Mouse (Mus musculus) bone marrow macrophage, adult 2 months (primary cell): ENCODE results near the gene Lhfpl2. TPM values are rescaled to one million over a fixed set of nuclear protein-coding genes. Genes with fewer than 3 reads are reported as not detected.
A peak's percentile ranks its signal among the peaks of the same experiment; 100 is the strongest.

Source experiments
- H3K27ac ChIP-seq: 2 replicates; pipeline ENCODE4 v1.5.1; 2012; ENCODE audit warnings: low read depth, low read length; ENCODE audit not compliant: insufficient read depth
- H3K4me1 ChIP-seq: 2 replicates; pipeline ENCODE4 v1.6.1; 2012; ENCODE audit warnings: low read length; ENCODE audit not compliant: control insufficient read depth, insufficient read depth
- H3K4me3 ChIP-seq: 2 replicates; pipeline ENCODE4 v1.5.1; 2012; ENCODE audit warnings: mild to moderate bottlenecking, low read length, moderate library complexity; ENCODE audit not compliant: insufficient read depth
- CTCF ChIP-seq: IDR thresholded peaks from 2 replicates; pipeline ENCODE4 v1.5.1; 2012; ENCODE audit warnings: low read depth, mild to moderate bottlenecking, low read length, moderate library complexity
- POLR2A ChIP-seq: IDR thresholded peaks from 2 replicates; pipeline ENCODE4 v1.6.1; 2012; ENCODE audit warnings: mild to moderate bottlenecking, low read depth, low read length, borderline replicate concordance
- polyA plus RNA-seq: library from polyadenylated mRNA; stranded (reverse); fragments of >200 nt; gene quantifications from 2 replicates; pipeline ENCODE4 v1.2.4, GENCODE M21; 2012; ENCODE audit not compliant: missing spikeins, insufficient read depth, insufficient read length

The Lhfpl2 gene
- polyA plus RNA-seq, 1 experiment, result 54.7 TPM

- Histone ChIP-seq H3K4me3 (peak overlapping the region; percentile 27; the same call in 1 of the 2 replicates), H3K4me1 (peaks cover 11% of the 10 kb centered on the region), H3K27ac (peak overlapping the region; percentile 15; the same call in 1 of the 2 replicates)
- TF ChIP-seq POLR2A, result no peak
- TF ChIP-seq CTCF, result no peak
These were observed 59.3 kb downstream of the Lhfpl2 start for GRCm38 (mm10) chr13:94116705-94117410.

DNA sequence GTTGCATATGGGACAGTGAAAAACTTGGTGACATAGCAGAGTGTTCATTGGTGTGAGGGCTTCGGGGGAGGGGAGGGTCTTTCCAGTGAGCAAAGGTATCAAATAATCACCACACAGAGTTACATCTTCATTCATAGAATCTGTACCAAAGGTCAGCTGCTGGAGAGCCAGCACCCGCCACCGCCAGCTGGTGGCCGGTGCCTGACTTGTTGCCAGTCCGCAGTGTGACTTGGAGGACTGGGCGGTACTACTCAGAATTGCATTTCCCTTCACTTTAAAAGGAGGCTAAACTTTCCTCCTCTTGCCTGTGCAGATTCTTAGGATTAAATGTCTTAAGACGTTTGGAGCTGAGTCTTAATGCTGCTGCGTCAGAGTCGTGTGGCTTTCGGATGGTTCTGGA is 59.9 kb downstream of the Lhfpl2 start:
- H3K4me3 ChIP-seq, result no peak overlapping the region
- peaks cover 11% of the 10 kb centered on the region for H3K4me1 ChIP-seq
- no peak overlapping the region for H3K27ac ChIP-seq
- TF ChIP-seq POLR2A, result no peak
- TF ChIP-seq CTCF, result no peak

DNA sequence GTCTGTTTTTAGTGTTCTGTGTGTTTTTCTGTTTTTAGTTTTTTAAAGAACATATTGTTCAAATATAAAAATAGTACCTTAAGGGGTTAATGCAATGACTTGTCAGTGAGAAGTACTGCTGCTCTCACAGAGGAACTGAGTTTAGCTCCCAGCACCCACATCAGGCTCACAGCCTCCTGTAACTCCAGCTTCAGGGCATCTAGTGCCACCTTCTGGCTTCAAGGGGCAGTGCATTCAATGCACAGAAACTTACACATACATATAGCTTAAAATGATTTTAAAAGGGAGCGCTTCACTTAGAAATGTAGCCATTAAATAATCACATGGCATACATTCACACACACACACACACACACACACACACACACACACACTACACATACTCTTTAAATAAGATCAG is 60.5 kb downstream of the Lhfpl2 start:
- no peak for TF ChIP-seq POLR2A
- TF ChIP-seq CTCF, result peak; percentile 34; the same call in 1 of the 2 replicates
- H3K4me1 ChIP-seq, result peaks cover 17% of the 10 kb centered on the region
- H3K27ac ChIP-seq, result no peak overlapping the region
- H3K4me3 ChIP-seq, result no peak overlapping the region

- no peak overlapping the region for H3K4me3 ChIP-seq
- peaks cover 24% of the 10 kb centered on the region for H3K4me1 ChIP-seq
- TF ChIP-seq CTCF, result no peak
- TF ChIP-seq POLR2A, result no peak
- H3K27ac ChIP-seq, result no peak overlapping the region
These were observed 61.7 kb downstream of the Lhfpl2 start for GRCm38 (mm10) chr13:94119309-94119708.

- H3K4me1 ChIP-seq, result peaks cover 13% of the 10 kb centered on the region
- no peak overlapping the region for H3K4me3 ChIP-seq
- TF ChIP-seq CTCF, result no peak
- TF ChIP-seq POLR2A, result no peak
- peak overlapping the region; percentile 28 for H3K27ac ChIP-seq
These were observed 65.4 kb downstream of the Lhfpl2 start for GRCm38 (mm10) chr13:94122703-94123592.

GRCm38 (mm10) chr13:94130394-94130793 is 72.8 kb downstream of the Lhfpl2 start:
- TF ChIP-seq CTCF (no peak), POLR2A (no peak)
- H3K4me1 ChIP-seq, result peaks cover 7% of the 10 kb centered on the region; the same call in 1 of the 2 replicates
- no peak overlapping the region for H3K4me3 ChIP-seq
- H3K27ac ChIP-seq, result no peak overlapping the region

- H3K27ac ChIP-seq, result no peak overlapping the region
- no peak overlapping the region for H3K4me3 ChIP-seq
- H3K4me1 ChIP-seq, result peaks cover 7% of the 10 kb centered on the region; the same call in 1 of the 2 replicates
- no peak for TF ChIP-seq POLR2A
- no peak for TF ChIP-seq CTCF
These were observed 73.5 kb downstream of the Lhfpl2 start for GRCm38 (mm10) chr13:94131135-94131534.

GRCm38 (mm10) chr13:94132187-94132995 is 74.8 kb downstream of the Lhfpl2 start:
- H3K27ac ChIP-seq, result no peak overlapping the region
- H3K4me1 ChIP-seq, result peaks cover 7% of the 10 kb centered on the region; the same call in 1 of the 2 replicates
- H3K4me3 ChIP-seq, result no peak overlapping the region
- no peak for TF ChIP-seq POLR2A
- TF ChIP-seq CTCF, result no peak

DNA sequence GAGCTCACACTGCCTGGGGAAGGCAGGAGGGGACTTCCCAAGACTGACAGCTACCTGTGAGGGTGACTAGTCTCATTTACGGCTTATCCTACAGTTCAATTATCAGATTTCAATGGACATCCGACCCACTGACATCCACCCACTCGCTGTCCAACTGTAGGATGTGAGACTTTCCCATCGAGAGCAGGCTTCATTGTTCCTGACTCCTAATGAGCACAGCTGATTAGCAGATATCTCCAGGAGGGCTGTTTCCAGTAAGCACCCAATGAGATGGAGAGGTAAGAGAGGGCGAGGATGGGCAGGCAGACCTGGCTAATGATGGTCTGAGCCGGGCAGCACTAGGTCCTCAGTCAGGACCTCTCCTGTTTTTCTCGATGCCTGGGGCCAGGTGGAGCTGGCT is 77.0 kb downstream of the Lhfpl2 start:
- TF ChIP-seq CTCF, result no peak
- no peak for TF ChIP-seq POLR2A
- H3K4me3 ChIP-seq, result no peak overlapping the region

More for the DNA sequence above, 77.0 kb downstream of the Lhfpl2 start:
- H3K27ac ChIP-seq, result no peak overlapping the region
- peaks cover 7% of the 10 kb centered on the region; the same call in 1 of the 2 replicates for H3K4me1 ChIP-seq
